Mouse (Mus musculus) stomach, embryonic 15.5 days (tissue): Measurements from ENCODE around the gene Arhgdib. TPM values are rescaled to one million over a fixed set of nuclear protein-coding genes. Genes with fewer than 3 reads are reported as not detected.
A peak's percentile ranks its signal among the peaks of the same experiment; 100 is the strongest.
"Not testable (repeated sequence)": the region's sequence is repeated elsewhere in the genome, so short reads cannot be mapped to it uniquely, and the experiment has no call there.

Experiments
- ATAC-seq: fragments of 200-750 bp; cut with Nextera tagmentation; 2 replicates; pipeline ENCODE4 v1.8.0; 2017; ENCODE audit warnings: low read depth, moderate number of reproducible peaks, moderate TSS enrichment; ENCODE audit not compliant: insufficient read depth, low FRiP score
- H3K27ac ChIP-seq: fragments of 300-500 bp; sonication (generic); 2 replicates; pipeline ENCODE4 v1.5.1; 2015; ENCODE audit warnings: mild to moderate bottlenecking, inconsistent platforms
- H3K27me3 ChIP-seq: fragments of 300-500 bp; sonication (generic); replicated peaks from 2 replicates; pipeline ENCODE4 v1.6.1; 2015; ENCODE audit warnings: inconsistent platforms
- H3K36me3 ChIP-seq: fragments of 300-500 bp; sonication (generic); 2 replicates; pipeline ENCODE4 v1.6.1; 2015; ENCODE audit warnings: inconsistent platforms
- H3K4me1 ChIP-seq: fragments of 300-500 bp; sonication (generic); 2 replicates; pipeline ENCODE4 v1.6.1; 2015; ENCODE audit warnings: inconsistent platforms
- H3K4me2 ChIP-seq: fragments of 300-500 bp; sonication (generic); 2 replicates; pipeline ENCODE4 v1.6.1; 2015; ENCODE audit warnings: mild to moderate bottlenecking, inconsistent platforms
- H3K4me3 ChIP-seq: fragments of 300-500 bp; sonication (generic); replicated peaks from 2 replicates; pipeline ENCODE4 v1.5.1; 2015; ENCODE audit warnings: inconsistent platforms
- H3K9ac ChIP-seq: fragments of 300-500 bp; sonication (generic); 2 replicates; pipeline ENCODE4 v1.6.1; 2015; ENCODE audit warnings: inconsistent platforms
- H3K9me3 ChIP-seq: fragments of 300-500 bp; sonication (generic); 2 replicates; pipeline ENCODE4 v1.6.1; 2016; ENCODE audit warnings: inconsistent platforms
- WGBS: fragments of 180-500 bp; shearing (Covaris S2); methylation state at CpG from one replicate; pipeline ENCODE4 v1.1.7; 2015; 5-methylcytosine and 5-hydroxymethylcytosine counted together
- polyA plus RNA-seq: library from polyadenylated mRNA; unstranded; fragments of >200 nt; fragmentation: Nextera tagmentation; extraction: Ambion mirVana; gene quantifications from 2 replicates; pipeline ENCODE4 v1.2.1, GENCODE M21; 2015

Gene Arhgdib
- polyA plus RNA-seq: 56.1 and 70.2 TPM in 2 replicates

DNA sequence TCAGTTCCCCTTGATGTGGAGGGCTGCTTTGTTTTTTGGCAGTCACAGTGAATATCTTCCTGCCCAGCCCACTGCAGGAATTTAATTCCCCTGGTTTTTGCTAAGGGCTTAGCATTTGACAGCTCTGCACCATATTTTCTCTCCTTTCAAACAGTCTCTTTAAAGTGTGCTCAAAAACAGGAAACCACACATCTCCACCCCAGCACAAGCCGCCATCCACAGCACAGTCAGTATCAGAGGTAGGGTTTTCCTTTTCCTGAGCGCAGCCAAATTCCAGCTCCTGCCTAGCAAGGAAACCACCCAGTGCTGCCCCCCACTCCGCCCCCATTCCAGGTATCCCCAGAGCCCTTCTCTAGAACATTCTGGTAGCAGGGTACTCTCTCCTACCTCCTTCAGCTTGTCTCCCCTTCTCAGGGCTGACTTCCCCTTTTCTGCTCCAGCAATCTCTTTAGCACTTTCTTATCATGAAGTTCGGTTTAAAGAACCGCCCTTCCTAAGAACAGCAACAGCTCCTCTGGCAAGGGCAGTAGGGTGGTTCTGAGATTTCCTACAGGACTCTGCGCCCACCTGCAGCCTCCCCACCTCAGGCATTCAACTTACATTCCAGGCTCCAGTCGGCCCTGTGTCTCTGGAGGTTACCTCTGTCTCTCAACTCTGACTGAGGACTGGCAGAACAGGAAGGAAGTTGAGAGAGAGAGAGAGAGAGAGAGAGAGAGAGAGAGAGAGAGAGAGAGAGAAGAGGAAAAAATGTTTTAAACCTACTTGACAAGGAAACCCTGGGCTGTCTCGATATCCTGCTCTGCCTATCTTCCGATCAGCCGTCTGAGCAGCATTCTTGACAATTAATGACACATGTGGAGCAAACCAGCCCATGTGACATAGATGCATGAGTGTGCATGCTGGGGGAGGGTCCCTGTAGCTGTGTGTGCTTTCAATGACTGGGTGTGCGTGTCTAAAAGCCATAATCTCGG, at the start of gene Arhgdib:
Gene Arhgdib (minus strand): TSS at position 849 of the 971 bp plus-strand sequence.
- WGBS: 22% methylated on average over 12 of the region's 12 CpGs

DNA sequence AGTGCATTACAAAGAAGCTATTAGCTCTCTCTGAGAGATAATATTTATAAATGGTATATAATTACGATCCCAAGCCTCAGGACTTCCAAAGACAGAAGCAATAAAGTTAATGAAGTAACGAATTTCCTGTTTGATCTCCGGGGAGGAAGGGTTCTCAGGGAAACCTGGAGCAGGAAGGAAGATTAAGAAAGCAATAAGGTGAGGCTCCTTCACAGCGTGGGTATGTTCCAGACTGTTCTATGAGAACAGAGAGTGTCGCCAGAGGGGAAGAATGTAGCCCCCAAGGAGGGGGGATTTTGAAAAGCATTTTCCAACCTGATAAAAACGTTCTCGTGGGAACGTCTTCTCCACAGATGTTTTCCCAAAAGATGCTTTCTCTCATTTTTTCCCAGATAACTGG, 48.9 kb upstream of the Arhgdib start:
- no peak overlapping the region for H3K27ac ChIP-seq
- no peak for ATAC-seq
- H3K4me1 ChIP-seq: no peaks in the 10 kb centered on the region
- no peaks in the 10 kb centered on the region for H3K9me3 ChIP-seq
- H3K4me3 ChIP-seq: no peak overlapping the region
- WGBS: 43% methylated on average over 8 of the region's 8 CpGs
- no peak overlapping the region for H3K9ac ChIP-seq
- H3K27me3 ChIP-seq: no peaks in the 10 kb centered on the region
- H3K4me2 ChIP-seq: no peak overlapping the region
- no peaks in the 10 kb centered on the region for H3K36me3 ChIP-seq

More for the DNA sequence above, at the start of gene Arhgdib:
- Histone ChIP-seq H3K9me3 (no peaks in the 10 kb centered on the region), H3K4me3 (peak within 1 kb of the TSS; percentile 1; the same call in 1 of the 2 replicates), H3K27me3 (no peaks in the 10 kb centered on the region), H3K4me1 (peaks cover 18% of the 10 kb centered on the region), H3K27ac (peak within 1 kb of the TSS; percentile 80), H3K4me2 (peak within 1 kb of the TSS; percentile 31), H3K9ac (no peak within 1 kb of the TSS), H3K36me3 (no peaks in the 10 kb centered on the region)
- peak; percentile 48; the same call in 1 of the 2 replicates for ATAC-seq

DNA sequence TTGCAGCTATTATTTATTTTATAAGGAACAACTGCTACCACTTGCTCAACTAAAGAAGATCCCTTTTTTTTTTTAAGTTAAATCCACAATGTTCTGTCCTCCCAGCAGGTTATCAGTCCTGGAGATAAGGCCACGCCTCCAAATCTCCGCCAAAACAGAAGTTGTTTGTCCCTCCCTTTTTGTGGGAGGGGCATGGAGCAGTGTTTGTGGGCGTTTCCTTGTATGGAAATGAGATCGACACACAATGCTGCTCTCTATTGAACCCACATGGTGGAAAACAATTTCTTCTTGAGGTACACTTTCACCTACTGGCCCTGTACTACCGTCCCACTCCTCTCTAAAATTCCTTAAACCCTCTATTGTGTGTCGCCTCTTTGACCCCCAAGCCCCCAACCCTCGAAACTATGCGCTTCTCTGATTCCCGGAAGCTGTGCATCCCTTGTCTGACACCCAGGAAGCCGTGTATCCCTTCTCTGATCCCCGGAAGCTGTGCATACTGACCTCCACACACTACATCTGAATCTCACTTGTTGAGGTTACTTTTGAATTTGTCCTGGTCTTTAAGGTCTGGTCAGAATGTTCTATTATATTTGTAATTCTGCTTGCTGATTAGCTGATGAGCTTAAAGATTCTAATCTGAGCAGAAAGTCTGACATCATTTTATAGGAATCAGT, 48.3 kb upstream of the Arhgdib start:
- 43% methylated on average over 11 of the region's 11 CpGs for WGBS
- no peak for ATAC-seq
- Histone ChIP-seq H3K4me3 (no peak overlapping the region), H3K4me2 (peak overlapping the region; percentile 34), H3K9ac (no peak overlapping the region), H3K27me3 (no peaks in the 10 kb centered on the region), H3K9me3 (no peaks in the 10 kb centered on the region), H3K27ac (no peak overlapping the region), H3K4me1 (no peaks in the 10 kb centered on the region), H3K36me3 (no peaks in the 10 kb centered on the region)

DNA sequence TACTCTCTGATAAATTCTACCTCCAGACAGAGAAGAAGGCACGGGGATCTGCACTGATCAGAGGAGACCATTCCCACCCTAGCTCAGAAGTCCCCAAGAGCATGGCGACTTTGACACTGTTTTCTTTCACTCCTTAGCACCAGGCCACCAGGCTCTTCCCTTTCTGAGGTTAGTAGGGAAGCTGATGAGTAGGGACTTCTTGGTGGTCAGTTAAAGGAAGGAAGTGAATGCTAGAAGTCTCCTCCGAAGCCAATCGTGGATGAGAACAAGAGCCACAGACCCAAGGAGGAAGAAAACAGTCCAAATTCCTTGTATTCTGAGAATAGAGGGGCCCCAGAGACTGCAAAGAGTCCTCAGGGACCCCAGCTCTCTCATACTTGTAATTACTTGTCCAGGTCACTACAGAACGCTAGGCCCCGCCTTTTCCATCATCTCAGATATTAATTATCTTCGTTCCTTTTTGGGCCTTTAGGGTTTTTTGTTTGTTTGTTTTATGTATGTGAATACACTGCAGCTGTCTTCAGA, 46.9 kb upstream of the Arhgdib start:
- no peaks in the 10 kb centered on the region for H3K27me3 ChIP-seq
- no peak for ATAC-seq
- no peak overlapping the region for H3K27ac ChIP-seq
- no peak overlapping the region for H3K4me2 ChIP-seq
- H3K9me3 ChIP-seq: no peaks in the 10 kb centered on the region
- 79% methylated on average over 7 of the region's 7 CpGs for WGBS
- no peaks in the 10 kb centered on the region for H3K36me3 ChIP-seq
- no peaks in the 10 kb centered on the region for H3K4me1 ChIP-seq
- no peak overlapping the region for H3K4me3 ChIP-seq
- no peak overlapping the region for H3K9ac ChIP-seq

DNA sequence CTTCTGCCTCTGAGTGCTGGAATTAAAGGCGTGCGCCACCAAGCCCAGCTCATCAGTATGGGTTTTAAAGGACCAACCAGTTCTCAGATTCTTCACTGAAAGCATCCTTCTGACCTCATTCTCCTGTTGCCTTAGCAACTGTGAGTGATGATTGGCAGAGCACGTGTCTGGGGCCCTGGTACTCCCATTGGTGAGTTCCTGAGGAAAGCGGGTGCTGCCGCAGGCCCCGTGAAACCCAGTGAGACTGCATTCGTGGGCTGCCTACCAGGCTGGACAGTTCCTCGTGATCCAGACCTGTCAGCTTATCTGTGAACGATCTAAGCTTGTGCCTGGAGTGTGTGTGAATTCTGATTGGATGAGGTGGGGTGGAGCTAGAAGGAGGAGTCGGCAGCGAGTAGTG, 45.0 kb upstream of the Arhgdib start:
- no peak for ATAC-seq
- H3K9ac ChIP-seq: no peak overlapping the region
- 53% methylated on average over 11 of the region's 11 CpGs for WGBS
- no peak overlapping the region for H3K27ac ChIP-seq
- H3K4me2 ChIP-seq: no peak overlapping the region
- no peaks in the 10 kb centered on the region for H3K9me3 ChIP-seq
- H3K27me3 ChIP-seq: no peaks in the 10 kb centered on the region
- no peaks in the 10 kb centered on the region for H3K36me3 ChIP-seq
- H3K4me1 ChIP-seq: no peaks in the 10 kb centered on the region
- no peak overlapping the region for H3K4me3 ChIP-seq

DNA sequence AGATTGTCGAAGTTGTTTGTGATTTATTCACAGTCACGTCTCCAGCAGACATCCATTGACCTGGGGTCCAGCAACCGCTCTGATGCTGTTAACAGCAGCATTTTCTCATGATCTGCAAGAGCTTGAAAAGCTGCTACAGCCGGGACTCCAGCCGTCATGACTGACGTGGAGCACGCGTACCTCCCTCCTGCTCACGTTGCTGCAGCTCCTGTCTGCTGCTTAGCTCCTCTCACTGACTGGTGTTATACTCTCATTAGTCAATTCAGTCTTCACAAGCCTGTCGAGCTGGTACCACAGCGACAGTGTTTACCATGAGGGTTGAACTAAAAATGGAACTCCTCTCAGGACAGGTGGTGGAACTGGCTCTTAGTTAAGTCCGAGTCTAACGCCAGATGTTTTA, 44.3 kb upstream of the Arhgdib start:
- ATAC-seq: no peak
- H3K4me1 ChIP-seq: no peaks in the 10 kb centered on the region
- no peaks in the 10 kb centered on the region for H3K36me3 ChIP-seq
- no peaks in the 10 kb centered on the region for H3K9me3 ChIP-seq
- H3K9ac ChIP-seq: no peak overlapping the region
- 17% methylated on average over 13 of the region's 13 CpGs for WGBS
- H3K27ac ChIP-seq: no peak overlapping the region
- peak overlapping the region; percentile 32 for H3K4me2 ChIP-seq
- H3K27me3 ChIP-seq: no peaks in the 10 kb centered on the region
- no peak overlapping the region for H3K4me3 ChIP-seq

DNA sequence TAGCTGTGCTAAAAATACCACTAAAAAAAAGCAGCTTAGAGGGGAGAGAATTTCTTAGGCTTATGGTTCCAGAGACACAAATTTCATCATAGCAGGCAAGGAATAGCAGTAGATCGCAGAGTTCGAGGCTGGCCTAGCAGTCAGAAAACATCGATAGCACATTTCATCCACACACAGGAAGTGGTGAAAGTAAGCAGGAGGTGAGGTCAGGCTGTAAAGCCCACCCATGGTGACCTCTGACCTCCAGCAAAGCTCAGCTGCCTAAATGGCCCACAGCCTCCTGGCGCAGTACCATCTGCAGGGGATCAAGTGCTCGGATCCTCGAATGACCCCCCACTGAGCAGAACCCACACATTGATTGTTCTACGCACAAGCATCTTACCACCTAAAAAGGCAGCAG, 41.5 kb upstream of the Arhgdib start:
- Histone ChIP-seq H3K36me3 (no peaks in the 10 kb centered on the region), H3K27ac (no peak overlapping the region), H3K9ac (no peak overlapping the region), H3K4me2 (no peak overlapping the region), H3K9me3 (no peaks in the 10 kb centered on the region), H3K4me1 (no peaks in the 10 kb centered on the region; the same call in 1 of the 2 replicates), H3K27me3 (no peaks in the 10 kb centered on the region), H3K4me3 (no peak overlapping the region)
- ATAC-seq: no peak
- WGBS: 55% methylated on average over 7 of the region's 7 CpGs

DNA sequence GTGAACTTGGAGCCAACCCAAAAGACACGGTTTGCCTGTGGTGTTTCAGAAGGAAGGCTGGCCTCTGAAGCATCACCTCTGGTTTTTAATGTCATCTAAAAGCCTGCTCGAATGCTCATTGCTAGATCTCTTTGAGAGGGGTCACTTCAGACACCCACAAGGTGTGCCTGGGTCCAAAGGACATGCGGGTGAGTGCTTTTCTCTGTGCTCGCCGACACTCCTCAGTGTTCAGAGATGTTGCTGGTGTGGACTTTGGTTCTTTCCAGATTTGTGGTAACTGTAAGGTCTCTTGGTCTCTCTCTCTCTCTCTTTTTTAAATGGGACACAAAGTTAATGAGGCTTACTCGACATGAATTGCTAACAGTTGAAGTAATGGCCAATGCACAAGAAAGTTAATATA, 40.9 kb upstream of the Arhgdib start:
- no peak overlapping the region for H3K9ac ChIP-seq
- no peak for ATAC-seq
- H3K27ac ChIP-seq: no peak overlapping the region
- WGBS: 78% methylated on average over 6 of the region's 6 CpGs
- H3K27me3 ChIP-seq: no peaks in the 10 kb centered on the region
- H3K36me3 ChIP-seq: no peaks in the 10 kb centered on the region
- no peaks in the 10 kb centered on the region for H3K9me3 ChIP-seq
- no peak overlapping the region for H3K4me2 ChIP-seq
- no peak overlapping the region for H3K4me3 ChIP-seq
- H3K4me1 ChIP-seq: no peaks in the 10 kb centered on the region; the same call in 1 of the 2 replicates

DNA sequence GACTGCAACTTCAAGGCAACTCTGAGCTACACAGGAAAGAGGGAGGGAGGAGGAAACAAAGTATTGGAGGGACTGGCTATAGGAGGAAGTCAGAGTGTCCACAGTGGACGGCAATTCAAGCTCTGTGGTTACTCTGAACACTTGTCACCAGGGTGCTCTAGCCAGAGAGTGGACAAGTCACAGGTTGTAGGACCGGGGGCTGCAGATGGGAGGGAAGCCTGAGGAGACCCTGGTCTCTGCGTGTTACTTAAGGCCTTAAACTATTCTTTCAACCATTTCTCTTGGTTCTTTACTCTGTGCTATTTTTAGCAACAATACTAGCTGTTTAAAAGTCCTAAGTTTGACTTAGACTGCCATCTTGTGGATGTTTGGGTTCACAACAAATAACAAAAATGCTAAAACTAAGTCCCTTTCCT, 38.6 kb upstream of the Arhgdib start:
- 20% methylated on average over 3 of the region's 3 CpGs for WGBS
- H3K27ac ChIP-seq: peak overlapping the region; percentile 65
- no peaks in the 10 kb centered on the region; the same call in 1 of the 2 replicates for H3K4me1 ChIP-seq
- peak; percentile 78; the same call in 1 of the 2 replicates for ATAC-seq
- no peak overlapping the region for H3K9ac ChIP-seq
- H3K9me3 ChIP-seq: no peaks in the 10 kb centered on the region
- no peak overlapping the region for H3K4me3 ChIP-seq
- H3K27me3 ChIP-seq: no peaks in the 10 kb centered on the region
- H3K36me3 ChIP-seq: no peaks in the 10 kb centered on the region
- H3K4me2 ChIP-seq: peak overlapping the region; percentile 35; the same call in 1 of the 2 replicates

DNA sequence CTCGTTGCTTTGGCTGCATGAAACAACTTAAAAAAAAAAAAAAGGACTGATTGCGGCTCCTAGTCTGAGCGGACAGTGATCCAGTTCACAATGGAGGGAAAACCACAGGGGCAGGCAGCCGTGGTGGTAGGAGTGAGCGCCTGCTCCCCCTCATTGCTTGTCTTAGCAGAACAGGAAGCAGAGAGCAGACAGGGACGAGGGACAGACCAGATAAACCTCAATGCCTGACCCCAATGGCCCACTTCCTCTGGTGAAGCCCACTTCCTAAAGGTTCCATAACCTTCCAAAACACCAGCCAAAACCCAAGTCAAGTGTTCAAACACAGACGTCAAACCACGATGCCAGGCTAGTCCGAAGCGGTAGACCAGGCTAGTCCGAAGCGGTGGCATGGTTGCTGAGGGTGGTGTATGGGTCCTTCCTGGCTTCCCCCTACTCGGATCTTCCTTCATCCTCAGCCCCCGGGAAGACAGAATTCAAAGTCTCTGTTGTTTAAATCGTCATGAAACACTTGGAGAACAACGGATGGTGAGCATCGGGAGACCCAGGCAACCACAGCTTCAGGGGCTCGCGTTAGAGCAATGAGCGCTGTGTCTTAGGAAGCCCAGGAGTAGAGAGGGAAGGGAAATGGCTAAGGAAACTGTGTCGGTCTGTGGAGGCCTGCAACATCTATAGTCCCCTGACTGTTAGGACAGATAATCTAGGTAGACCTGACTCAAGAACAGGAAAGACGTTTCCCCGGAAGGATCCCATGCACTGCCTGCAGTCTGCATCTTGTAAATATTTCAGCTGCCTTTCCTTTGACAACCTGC, 37.8 kb upstream of the Arhgdib start:
- Histone ChIP-seq H3K36me3 (no peaks in the 10 kb centered on the region), H3K4me3 (no peak overlapping the region), H3K27ac (0 out of 2 replicates have a peak overlapping the region, but pooled peaks have one; percentile 65), H3K4me2 (no peak overlapping the region), H3K9me3 (no peaks in the 10 kb centered on the region), H3K9ac (no peak overlapping the region), H3K4me1 (no peaks in the 10 kb centered on the region; the same call in 1 of the 2 replicates), H3K27me3 (no peaks in the 10 kb centered on the region)
- WGBS: 78% methylated on average over 23 of the region's 23 CpGs
- ATAC-seq: no peak

DNA sequence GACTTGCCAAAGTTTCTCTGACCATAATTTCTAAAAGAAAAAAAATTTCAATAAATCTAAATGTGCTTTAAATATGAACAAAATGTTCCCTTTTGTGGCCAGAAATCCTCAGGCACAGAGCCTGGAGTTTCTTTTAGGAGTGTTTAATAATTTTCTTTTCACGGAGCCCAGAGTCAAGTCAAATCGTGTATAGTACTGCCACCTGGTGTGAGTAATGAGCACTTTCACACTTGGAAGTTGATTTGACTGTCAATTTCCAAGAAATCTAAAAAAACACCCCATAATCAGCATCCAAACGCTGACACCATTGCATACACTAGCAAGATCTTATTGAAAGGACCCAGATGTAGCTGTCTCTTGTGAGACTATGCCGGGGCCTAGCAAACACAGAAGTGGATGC, 27.2 kb upstream of the Arhgdib start:
- H3K4me2 ChIP-seq, H3K9me3 ChIP-seq, H3K9ac ChIP-seq, H3K27me3 ChIP-seq, H3K4me1 ChIP-seq, H3K36me3 ChIP-seq, H3K4me3 ChIP-seq: not testable (repeated sequence)
- peak overlapping the region; percentile 46; the same call in 1 of the 2 replicates for H3K27ac ChIP-seq
- 26% methylated on average over 4 of the region's 4 CpGs for WGBS
- ATAC-seq: 0 out of 2 replicates have a peak, but pooled peaks have one; percentile 68
